Mouse (Mus musculus) brain, embryonic 14.5 days (tissue): ENCODE results near the gene Bcan.

ENCODE experiments used
- CTCF ChIP-seq: fragments of 200-500 bp; IDR thresholded peaks from 2 replicates; pipeline ENCODE4 v1.5.1; 2012; ENCODE audit warnings: inconsistent platforms, mild to moderate bottlenecking, moderate library complexity, borderline replicate concordance; ENCODE audit not compliant: insufficient read depth, insufficient read length; ENCODE audit errors: extremely low read depth
- POLR2A ChIP-seq: fragments of 200-500 bp; IDR thresholded peaks from 2 replicates; pipeline ENCODE4 v1.6.1; 2012; ENCODE audit warnings: mild to moderate bottlenecking, inconsistent platforms, borderline replicate concordance; ENCODE audit not compliant: poor library complexity, insufficient read depth, insufficient read length, severe bottlenecking; ENCODE audit errors: extremely low read depth

GRCm38 (mm10) chr3:88022322-88023191 lies 22.5 kb upstream of the Bcan start:
- TF ChIP-seq POLR2A (no peak), CTCF (no peak)
